Mouse (Mus musculus) embryo, embryonic 11 days (tissue): ENCODE measurements around the gene Umad1.

Experiments
- DNase-seq: peaks from one replicate; pipeline ENCODE4 v3.0.0-alpha.2; 2015

Gene Umad1

GRCm38 (mm10) chr6:8370624-8371023, 111.5 kb downstream of the Umad1 start:
- no peak for DNase-seq

- DNase-seq = no peak
These were observed 114.0 kb downstream of the Umad1 start for GRCm38 (mm10) chr6:8373051-8373450.

GRCm38 (mm10) chr6:8373851-8374250, 114.8 kb downstream of the Umad1 start:
- peak; percentile 30 for DNase-seq

GRCm38 (mm10) chr6:8374290-8374689, 115.2 kb downstream of the Umad1 start:
- DNase-seq = no peak

GRCm38 (mm10) chr6:8374712-8375111, 115.6 kb downstream of the Umad1 start:
- DNase-seq = no peak

GRCm38 (mm10) chr6:8376351-8376750, 117.3 kb downstream of the Umad1 start:
- DNase-seq = no peak

GRCm38 (mm10) chr6:8377667-8378066, 118.6 kb downstream of the Umad1 start:
- DNase-seq = no peak

GRCm38 (mm10) chr6:8389307-8389706, 130.2 kb downstream of the Umad1 start:
- DNase-seq = no peak

GRCm38 (mm10) chr6:8390296-8390695, 131.2 kb downstream of the Umad1 start:
- DNase-seq = no peak

GRCm38 (mm10) chr6:8390935-8391334, 131.8 kb downstream of the Umad1 start:
- DNase-seq = no peak

- DNase-seq = no peak
These were observed 133.9 kb downstream of the Umad1 start for GRCm38 (mm10) chr6:8393029-8393428.

- no peak for DNase-seq
These were observed 135.0 kb downstream of the Umad1 start for GRCm38 (mm10) chr6:8394044-8394443.

- peak; percentile 18 for DNase-seq
These were observed 136.0 kb downstream of the Umad1 start for GRCm38 (mm10) chr6:8395061-8395460.

- DNase-seq = no peak
These were observed 138.2 kb downstream of the Umad1 start for GRCm38 (mm10) chr6:8397252-8397651.

GRCm38 (mm10) chr6:8399710-8400109, 140.6 kb downstream of the Umad1 start:
- no peak for DNase-seq

GRCm38 (mm10) chr6:8403127-8403526, 144.0 kb downstream of the Umad1 start:
- DNase-seq = no peak

GRCm38 (mm10) chr6:8405844-8406243, 146.8 kb downstream of the Umad1 start:
- no peak for DNase-seq

GRCm38 (mm10) chr6:8408332-8408731, 149.2 kb downstream of the Umad1 start:
- no peak for DNase-seq

- DNase-seq = no peak
These were observed 150.8 kb downstream of the Umad1 start for GRCm38 (mm10) chr6:8409865-8410264.

GRCm38 (mm10) chr6:8412845-8413598, 153.9 kb downstream of the Umad1 start:
- DNase-seq = no peak

GRCm38 (mm10) chr6:8414020-8414419, 154.9 kb downstream of the Umad1 start:
- DNase-seq = no peak

- no peak for DNase-seq
These were observed 156.7 kb downstream of the Umad1 start for GRCm38 (mm10) chr6:8415823-8416222.

GRCm38 (mm10) chr6:8416802-8417569, 157.9 kb downstream of the Umad1 start:
- DNase-seq = peak; percentile 16

- DNase-seq = no peak
These were observed 160.5 kb downstream of the Umad1 start for GRCm38 (mm10) chr6:8419485-8420186.
